Mouse (Mus musculus) bone marrow, adult 2 months (tissue): Measurements from ENCODE around the gene Parp3. TPM values are rescaled to one million over a fixed set of nuclear protein-coding genes. Genes with fewer than 3 reads are reported as not detected.
A peak's percentile ranks its signal among the peaks of the same experiment; 100 is the strongest.

Source experiments
- H3K27ac ChIP-seq: fragments of 200-500 bp; 2 replicates; pipeline ENCODE4 v1.5.1; 2012; ENCODE audit warnings: low read depth, mild to moderate bottlenecking, control low read depth, inconsistent platforms, low read length; ENCODE audit not compliant: control insufficient read depth, poor library complexity, insufficient read depth
- H3K4me1 ChIP-seq: fragments of 200-500 bp; 2 replicates; pipeline ENCODE4 v1.6.1; 2011; ENCODE audit warnings: low read length; ENCODE audit not compliant: control insufficient read depth, insufficient read depth
- H3K4me3 ChIP-seq: fragments of 200-500 bp; replicated peaks from 2 replicates; pipeline ENCODE3; 2011; ENCODE audit warnings: mild to moderate bottlenecking, low read depth, low read length, control low read depth; ENCODE audit not compliant: control insufficient read depth
- CTCF ChIP-seq: fragments of 200-500 bp; IDR thresholded peaks from 2 replicates; pipeline ENCODE4 v1.5.1; 2011; ENCODE audit warnings: low read length, control low read depth; ENCODE audit not compliant: control insufficient read depth, insufficient read depth
- POLR2A ChIP-seq: fragments of 200-500 bp; IDR thresholded peaks from 2 replicates; pipeline ENCODE4 v1.6.1; 2011; ENCODE audit warnings: low read depth, mild to moderate bottlenecking, control low read depth, low read length, borderline replicate concordance; ENCODE audit not compliant: control insufficient read depth
- WGBS: fragments of 180-500 bp; shearing (Covaris S2); methylation state at CpG from one replicate; pipeline ENCODE4 v1.1.7; 2018; 5-methylcytosine and 5-hydroxymethylcytosine counted together
- polyA plus RNA-seq: library from polyadenylated mRNA; stranded (reverse); fragments of >200 nt; gene quantifications from 2 replicates; pipeline ENCODE4 v1.2.4, GENCODE M21; 2011; ENCODE audit warnings: low replicate concordance; ENCODE audit not compliant: missing spikeins, insufficient read depth, insufficient read length

The Parp3 gene
- polyA plus RNA-seq, 1 experiment, result 33.8 TPM

- WGBS, result 31% methylated on average over 2 of the region's 2 CpGs
- H3K4me3 ChIP-seq, result no peak overlapping the region
- TF ChIP-seq CTCF (no peak), POLR2A (no peak)
- peaks cover 3% of the 10 kb centered on the region; the same call in 1 of the 2 replicates for H3K4me1 ChIP-seq
- no peak overlapping the region for H3K27ac ChIP-seq
These were observed 24.9 kb downstream of the Parp3 start for GRCm38 (mm10) chr9:106451899-106452298.

- no peak overlapping the region for H3K27ac ChIP-seq
- peaks cover 3% of the 10 kb centered on the region; the same call in 1 of the 2 replicates for H3K4me1 ChIP-seq
- H3K4me3 ChIP-seq, result no peak overlapping the region
- TF ChIP-seq POLR2A (no peak), CTCF (no peak)
- 85% methylated on average over 11 of the region's 11 CpGs for WGBS
These were observed 25.5 kb downstream of the Parp3 start for GRCm38 (mm10) chr9:106451298-106451697.

GRCm38 (mm10) chr9:106450661-106451060 is 26.1 kb downstream of the Parp3 start:
- TF ChIP-seq CTCF, result no peak
- no peak for TF ChIP-seq POLR2A
- Histone ChIP-seq H3K4me1 (peaks cover 3% of the 10 kb centered on the region; the same call in 1 of the 2 replicates), H3K4me3 (no peak overlapping the region), H3K27ac (no peak overlapping the region)
- WGBS, result 71% methylated on average over 9 of the region's 9 CpGs

GRCm38 (mm10) chr9:106449947-106450346 is 26.8 kb downstream of the Parp3 start:
- TF ChIP-seq POLR2A, result no peak
- no peak for TF ChIP-seq CTCF
- Histone ChIP-seq H3K27ac (no peak overlapping the region), H3K4me1 (peaks cover 3% of the 10 kb centered on the region; the same call in 1 of the 2 replicates), H3K4me3 (no peak overlapping the region)
- WGBS, result 91% methylated on average over 8 of the region's 8 CpGs

- under 1% methylated on average over 23 of the region's 23 CpGs for WGBS
- H3K4me3 ChIP-seq, result peak overlapping the region; percentile 42
- H3K4me1 ChIP-seq, result peaks cover 3% of the 10 kb centered on the region; the same call in 1 of the 2 replicates
- TF ChIP-seq CTCF, result peak; percentile 72
- no peak for TF ChIP-seq POLR2A
- no peak overlapping the region for H3K27ac ChIP-seq
These were observed 28.2 kb downstream of the Parp3 start for GRCm38 (mm10) chr9:106448498-106449031.

- no peak overlapping the region for H3K4me3 ChIP-seq
- peaks cover 3% of the 10 kb centered on the region; the same call in 1 of the 2 replicates for H3K4me1 ChIP-seq
- H3K27ac ChIP-seq, result no peak overlapping the region
- no peak for TF ChIP-seq POLR2A
- TF ChIP-seq CTCF, result no peak
- 31% methylated on average over 9 of the region's 9 CpGs for WGBS
These were observed 28.8 kb downstream of the Parp3 start for GRCm38 (mm10) chr9:106447951-106448350.

- TF ChIP-seq CTCF (peak; percentile 26; the same call in 1 of the 2 replicates), POLR2A (peak; percentile 48; the same call in 1 of the 2 replicates)
- Histone ChIP-seq H3K4me1 (peaks cover 3% of the 10 kb centered on the region; the same call in 1 of the 2 replicates), H3K4me3 (peak within 1 kb of the TSS; percentile 57), H3K27ac (peak within 1 kb of the TSS; percentile 59; the same call in 1 of the 2 replicates)
- WGBS, result under 1% methylated on average over 24 of the region's 24 CpGs
These were observed 29.4 kb downstream of the Parp3 start, which contains the start of the genes Abhd14b and Abhd14a for GRCm38 (mm10) chr9:106447348-106447747. Abhd14b (plus strand) TSS chr9:106447459. Abhd14a (minus strand) TSS chr9:106447678.

- Histone ChIP-seq H3K4me3 (no peak overlapping the region), H3K27ac (no peak overlapping the region), H3K4me1 (peaks cover 3% of the 10 kb centered on the region; the same call in 1 of the 2 replicates)
- no peak for TF ChIP-seq CTCF
- TF ChIP-seq POLR2A, result no peak
- 70% methylated on average over 4 of the region's 4 CpGs for WGBS
These were observed 31.9 kb downstream of the Parp3 start for GRCm38 (mm10) chr9:106444836-106445235.

GRCm38 (mm10) chr9:106442680-106443079 is 34.1 kb downstream of the Parp3 start:
- Histone ChIP-seq H3K27ac (no peak overlapping the region), H3K4me1 (no peaks in the 10 kb centered on the region), H3K4me3 (no peak overlapping the region)
- TF ChIP-seq CTCF, result no peak
- TF ChIP-seq POLR2A, result no peak
- WGBS, result 89% methylated on average over 5 of the region's 5 CpGs
